Mouse (Mus musculus) MEL (cell line): Measurements from ENCODE around the gene Flad1.

ENCODE experiments used
- CTCF ChIP-seq, 3 experiments: IDR thresholded peaks in 2 of 3; conservative IDR thresholded peaks in 1 of 3; 2 replicates each; pipeline ENCODE4 v1.5.1; 2011 to 2012; ENCODE audit warnings: low read length in 3 of 3, low read depth in 2 of 3, mild to moderate bottlenecking in 2 of 3, improper control_type of control experiment in 1 of 3, inconsistent platforms in 1 of 3, mixed read lengths in 1 of 3, moderate library complexity in 1 of 3; ENCODE audit not compliant: control insufficient read depth in 1 of 3, insufficient read depth in 1 of 3, poor library complexity in 1 of 3, severe bottlenecking in 1 of 3
- EP300 ChIP-seq, 2 experiments: IDR thresholded peaks; 2 replicates each; pipeline ENCODE4 v1.6.1; 2011; ENCODE audit warnings: improper control_type of control experiment in 2 of 2, low read length in 2 of 2, low read depth in 1 of 2, mild to moderate bottlenecking in 1 of 2
- POLR2A ChIP-seq, 2 experiments: IDR thresholded peaks; 2 replicates each; pipeline ENCODE4 v1.6.1; 2011 to 2012; ENCODE audit warnings: low read length in 2 of 2, mild to moderate bottlenecking in 2 of 2, control low read depth in 1 of 2, improper control_type of control experiment in 1 of 2, low read depth in 1 of 2, moderate library complexity in 1 of 2; ENCODE audit not compliant: control insufficient read depth in 1 of 2, insufficient read depth in 1 of 2, poor library complexity in 1 of 2

DNA sequence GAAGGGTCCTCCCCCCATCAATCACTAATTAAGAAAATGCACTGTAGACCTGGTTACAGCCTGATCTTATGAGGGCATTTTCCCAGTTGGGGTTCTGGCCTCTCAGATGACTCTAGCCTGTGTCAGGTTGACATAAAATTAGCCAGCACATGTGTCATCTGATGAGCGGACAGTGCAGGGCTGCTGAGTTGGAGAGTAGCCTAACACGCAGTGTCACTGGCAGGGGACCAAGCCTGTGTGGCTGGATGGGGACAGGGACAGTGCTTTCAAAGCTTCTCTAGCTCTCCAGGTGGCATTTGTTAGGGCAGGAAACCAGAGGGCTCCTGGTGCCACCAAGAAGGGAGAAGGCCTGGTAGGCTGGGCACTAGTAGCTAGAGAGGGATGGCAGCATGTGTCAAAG, 29.0 kb upstream of the Flad1 start:
- no peak for TF ChIP-seq CTCF (IDR thresholded peaks at IDR 0.05 in 2 of 3, conservative IDR thresholded peaks at IDR 0.05 in 1 of 3; ENCODE audit: control insufficient read depth in 1 of 3, insufficient read depth in 1 of 3, low read depth in 2 of 3, low read length in 3 of 3, poor library complexity in 1 of 3, severe bottlenecking in 1 of 3)
- TF ChIP-seq EP300 (IDR thresholded peaks at IDR 0.05; ENCODE audit: low read depth in 1 of 2, low read length in 2 of 2), result no peak
- no peak for TF ChIP-seq POLR2A (IDR thresholded peaks at IDR 0.05; ENCODE audit: control insufficient read depth in 1 of 2, insufficient read depth in 1 of 2, low read depth in 1 of 2, low read length in 2 of 2, poor library complexity in 1 of 2)
